Mouse (Mus musculus): ENCODE measurements around the gene Tenm4. TPM values are rescaled to one million over a fixed set of nuclear protein-coding genes. Genes with fewer than 3 reads are reported as not detected.

The Tenm4 gene
- polyA plus RNA-seq, 1 experiment from 2014 or later = 37.5 TPM

GRCm38 (mm10) chr7:96904442-96904841, 733.4 kb downstream of the Tenm4 start:
- peaks cover 8% of the 10 kb centered on the region for H3K4me1 ChIP-seq (replicated peaks; ENCODE audit: control insufficient read depth, insufficient read depth, low read length)
- H3K27me3 ChIP-seq (ENCODE audit: control insufficient read depth, insufficient read depth, low read length) = no peaks in the 10 kb centered on the region
- no peaks in the 10 kb centered on the region for H3K9me3 ChIP-seq (ENCODE audit: control insufficient read depth, low read length)
- no peaks in the 10 kb centered on the region for H3K36me3 ChIP-seq (replicated peaks; ENCODE audit: control insufficient read depth, insufficient read depth)
- DNase-seq (ENCODE audit: low spot score) = no peak
- no peak overlapping the region for H3K4me2 ChIP-seq (replicated peaks)
- WGBS = 39% methylated on average over 3 of the region's 3 CpGs
- ATAC-seq (ENCODE audit: low FRiP score) = no peak
- H3K9ac ChIP-seq = no peak overlapping the region
- no peak overlapping the region for H3K4me3 ChIP-seq (replicated peaks; ENCODE audit: low read length)
- no peak overlapping the region for H3K27ac ChIP-seq

- Histone ChIP-seq H3K36me3 (replicated peaks; ENCODE audit: control insufficient read depth, insufficient read depth) (no peaks in the 10 kb centered on the region), H3K27ac (no peak overlapping the region), H3K9ac (no peak overlapping the region), H3K4me1 (replicated peaks; ENCODE audit: control insufficient read depth, insufficient read depth, low read length) (peaks cover 6% of the 10 kb centered on the region), H3K4me3 (replicated peaks; ENCODE audit: low read length) (no peak overlapping the region), H3K4me2 (replicated peaks) (no peak overlapping the region), H3K27me3 (ENCODE audit: control insufficient read depth, insufficient read depth, low read length) (no peaks in the 10 kb centered on the region), H3K9me3 (ENCODE audit: control insufficient read depth, low read length) (no peaks in the 10 kb centered on the region)
- ATAC-seq (ENCODE audit: low FRiP score) = no peak
- DNase-seq (ENCODE audit: low spot score) = no peak
- WGBS = 67% methylated on average over 1 of the region's 1 CpGs
Measured at GRCm38 (mm10) chr7:96904936-96905335, 733.9 kb downstream of the Tenm4 start.

- H3K27ac ChIP-seq = no peak overlapping the region
- no peak overlapping the region for H3K4me3 ChIP-seq (replicated peaks; ENCODE audit: low read length)
- H3K36me3 ChIP-seq (replicated peaks; ENCODE audit: control insufficient read depth, insufficient read depth) = no peaks in the 10 kb centered on the region
- H3K4me1 ChIP-seq (replicated peaks; ENCODE audit: control insufficient read depth, insufficient read depth, low read length) = peaks cover 6% of the 10 kb centered on the region
- DNase-seq (ENCODE audit: low spot score) = no peak
- H3K27me3 ChIP-seq (ENCODE audit: control insufficient read depth, insufficient read depth, low read length) = no peaks in the 10 kb centered on the region
- no peaks in the 10 kb centered on the region for H3K9me3 ChIP-seq (ENCODE audit: control insufficient read depth, low read length)
- 45% methylated on average over 3 of the region's 3 CpGs for WGBS
- H3K9ac ChIP-seq = no peak overlapping the region
- no peak for ATAC-seq (ENCODE audit: low FRiP score)
- no peak overlapping the region for H3K4me2 ChIP-seq (replicated peaks)
Measured at GRCm38 (mm10) chr7:96905422-96905821, 734.4 kb downstream of the Tenm4 start.

- Histone ChIP-seq H3K4me1 (replicated peaks; ENCODE audit: control insufficient read depth, insufficient read depth, low read length) (peaks cover 6% of the 10 kb centered on the region), H3K4me2 (replicated peaks) (no peak overlapping the region), H3K27ac (no peak overlapping the region), H3K36me3 (replicated peaks; ENCODE audit: control insufficient read depth, insufficient read depth) (no peaks in the 10 kb centered on the region), H3K4me3 (replicated peaks; ENCODE audit: low read length) (no peak overlapping the region), H3K9me3 (ENCODE audit: control insufficient read depth, low read length) (no peaks in the 10 kb centered on the region), H3K27me3 (ENCODE audit: control insufficient read depth, insufficient read depth, low read length) (no peaks in the 10 kb centered on the region), H3K9ac (no peak overlapping the region)
- DNase-seq (ENCODE audit: low spot score) = no peak
- no peak for ATAC-seq (ENCODE audit: low FRiP score)
- 69% methylated on average over 20 of the region's 20 CpGs for WGBS
Measured at GRCm38 (mm10) chr7:96906216-96906615, 735.2 kb downstream of the Tenm4 start.

- H3K36me3 ChIP-seq (replicated peaks; ENCODE audit: control insufficient read depth, insufficient read depth) = no peaks in the 10 kb centered on the region
- no peak overlapping the region for H3K9ac ChIP-seq
- ATAC-seq (ENCODE audit: low FRiP score) (no peak), DNase-seq (ENCODE audit: low spot score) (no peak)
- no peak overlapping the region for H3K4me2 ChIP-seq (replicated peaks)
- H3K4me3 ChIP-seq (replicated peaks; ENCODE audit: low read length) = no peak overlapping the region
- H3K4me1 ChIP-seq (replicated peaks; ENCODE audit: control insufficient read depth, insufficient read depth, low read length) = peaks cover 6% of the 10 kb centered on the region
- no peaks in the 10 kb centered on the region for H3K9me3 ChIP-seq (ENCODE audit: control insufficient read depth, low read length)
- H3K27ac ChIP-seq = no peak overlapping the region
- 47% methylated on average over 16 of the region's 16 CpGs for WGBS
- no peaks in the 10 kb centered on the region for H3K27me3 ChIP-seq (ENCODE audit: control insufficient read depth, insufficient read depth, low read length)
Measured at GRCm38 (mm10) chr7:96907971-96908680, 737.1 kb downstream of the Tenm4 start.

- Histone ChIP-seq H3K36me3 (replicated peaks; ENCODE audit: control insufficient read depth, insufficient read depth) (no peaks in the 10 kb centered on the region), H3K27me3 (ENCODE audit: control insufficient read depth, insufficient read depth, low read length) (no peaks in the 10 kb centered on the region), H3K9ac (no peak overlapping the region), H3K9me3 (ENCODE audit: control insufficient read depth, low read length) (no peaks in the 10 kb centered on the region), H3K27ac (no peak overlapping the region), H3K4me3 (replicated peaks; ENCODE audit: low read length) (no peak overlapping the region), H3K4me2 (replicated peaks) (no peak overlapping the region), H3K4me1 (replicated peaks; ENCODE audit: control insufficient read depth, insufficient read depth, low read length) (peaks cover 6% of the 10 kb centered on the region; the same call in 1 of the 2 replicates)
- ATAC-seq (ENCODE audit: low FRiP score) = no peak
- WGBS = 73% methylated on average over 5 of the region's 5 CpGs
- DNase-seq (ENCODE audit: low spot score) = no peak
Measured at GRCm38 (mm10) chr7:96909856-96910255, 738.8 kb downstream of the Tenm4 start.

GRCm38 (mm10) chr7:96910310-96910960, 739.4 kb downstream of the Tenm4 start:
- H3K4me1 ChIP-seq (replicated peaks; ENCODE audit: control insufficient read depth, insufficient read depth, low read length) = peaks cover 6% of the 10 kb centered on the region; the same call in 1 of the 2 replicates
- no peak overlapping the region for H3K4me3 ChIP-seq (replicated peaks; ENCODE audit: low read length)
- no peak overlapping the region for H3K4me2 ChIP-seq (replicated peaks)
- H3K27me3 ChIP-seq (ENCODE audit: control insufficient read depth, insufficient read depth, low read length) = no peaks in the 10 kb centered on the region
- 72% methylated on average over 12 of the region's 12 CpGs for WGBS
- no peak overlapping the region for H3K27ac ChIP-seq
- no peak overlapping the region for H3K9ac ChIP-seq
- ATAC-seq (ENCODE audit: low FRiP score) (no peak), DNase-seq (ENCODE audit: low spot score) (no peak)
- H3K36me3 ChIP-seq (replicated peaks; ENCODE audit: control insufficient read depth, insufficient read depth) = no peaks in the 10 kb centered on the region
- H3K9me3 ChIP-seq (ENCODE audit: control insufficient read depth, low read length) = no peaks in the 10 kb centered on the region

GRCm38 (mm10) chr7:96914031-96914430, 743.0 kb downstream of the Tenm4 start:
- Histone ChIP-seq H3K27ac (no peak overlapping the region), H3K4me1 (replicated peaks; ENCODE audit: control insufficient read depth, insufficient read depth, low read length) (no peaks in the 10 kb centered on the region), H3K36me3 (replicated peaks; ENCODE audit: control insufficient read depth, insufficient read depth) (no peaks in the 10 kb centered on the region), H3K9ac (no peak overlapping the region), H3K9me3 (ENCODE audit: control insufficient read depth, low read length) (no peaks in the 10 kb centered on the region), H3K4me3 (replicated peaks; ENCODE audit: low read length) (no peak overlapping the region), H3K27me3 (ENCODE audit: control insufficient read depth, insufficient read depth, low read length) (no peaks in the 10 kb centered on the region), H3K4me2 (replicated peaks) (no peak overlapping the region)
- ATAC-seq (ENCODE audit: low FRiP score) = 0 out of 2 replicates have a peak, but pooled peaks have one; percentile 54
- DNase-seq (ENCODE audit: low spot score) = peak; percentile 98
- 11% methylated on average over 6 of the region's 6 CpGs for WGBS

- no peaks in the 10 kb centered on the region for H3K9me3 ChIP-seq (ENCODE audit: control insufficient read depth, low read length)
- DNase-seq (ENCODE audit: low spot score) (peak; percentile 93), ATAC-seq (ENCODE audit: low FRiP score) (0 out of 2 replicates have a peak, but pooled peaks have one; percentile 61)
- H3K27me3 ChIP-seq (ENCODE audit: control insufficient read depth, insufficient read depth, low read length) = no peaks in the 10 kb centered on the region; the same call in 1 of the 2 replicates
- no peak overlapping the region for H3K4me3 ChIP-seq (replicated peaks; ENCODE audit: low read length)
- H3K9ac ChIP-seq = no peak overlapping the region
- no peaks in the 10 kb centered on the region for H3K4me1 ChIP-seq (replicated peaks; ENCODE audit: control insufficient read depth, insufficient read depth, low read length)
- H3K36me3 ChIP-seq (replicated peaks; ENCODE audit: control insufficient read depth, insufficient read depth) = no peaks in the 10 kb centered on the region
- WGBS = 6% methylated on average over 2 of the region's 2 CpGs
- H3K27ac ChIP-seq = no peak overlapping the region
- no peak overlapping the region for H3K4me2 ChIP-seq (replicated peaks)
Measured at GRCm38 (mm10) chr7:96915452-96916105, 744.5 kb downstream of the Tenm4 start.
